Mouse (Mus musculus): ENCODE data around the gene Pde4d.
A peak's percentile ranks its signal among the peaks of the same experiment; 100 is the strongest.

The Pde4d gene

DNA sequence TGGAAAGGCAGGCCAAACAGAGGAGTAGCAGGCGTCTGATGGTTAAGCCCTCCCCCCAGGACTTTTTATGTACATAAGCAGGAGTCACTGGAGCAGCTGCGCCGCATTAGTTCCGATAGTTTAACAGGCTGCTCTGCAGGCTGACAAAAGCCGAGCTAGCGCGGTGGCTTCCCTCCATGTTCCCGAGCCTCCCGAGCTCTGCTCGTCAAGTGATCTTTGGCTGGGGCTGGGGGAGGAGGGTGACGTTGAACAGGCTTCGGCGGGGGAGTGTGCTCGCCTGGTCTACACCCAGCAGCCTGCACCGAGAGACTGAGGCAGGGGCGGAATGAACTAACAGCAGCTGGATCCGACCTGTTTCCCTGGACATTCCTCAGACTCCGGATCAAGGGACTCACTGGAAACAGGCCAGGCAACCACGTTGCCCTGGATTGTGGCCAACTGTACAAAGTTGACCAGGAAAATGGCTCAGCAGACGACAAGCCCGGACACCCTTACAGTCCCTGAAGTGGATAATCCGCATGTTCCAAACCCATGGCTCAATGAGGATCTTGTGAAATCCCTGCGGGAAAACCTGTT is 810.6 kb downstream of the Pde4d start:
- DNase-seq = peak; percentile 62

DNA sequence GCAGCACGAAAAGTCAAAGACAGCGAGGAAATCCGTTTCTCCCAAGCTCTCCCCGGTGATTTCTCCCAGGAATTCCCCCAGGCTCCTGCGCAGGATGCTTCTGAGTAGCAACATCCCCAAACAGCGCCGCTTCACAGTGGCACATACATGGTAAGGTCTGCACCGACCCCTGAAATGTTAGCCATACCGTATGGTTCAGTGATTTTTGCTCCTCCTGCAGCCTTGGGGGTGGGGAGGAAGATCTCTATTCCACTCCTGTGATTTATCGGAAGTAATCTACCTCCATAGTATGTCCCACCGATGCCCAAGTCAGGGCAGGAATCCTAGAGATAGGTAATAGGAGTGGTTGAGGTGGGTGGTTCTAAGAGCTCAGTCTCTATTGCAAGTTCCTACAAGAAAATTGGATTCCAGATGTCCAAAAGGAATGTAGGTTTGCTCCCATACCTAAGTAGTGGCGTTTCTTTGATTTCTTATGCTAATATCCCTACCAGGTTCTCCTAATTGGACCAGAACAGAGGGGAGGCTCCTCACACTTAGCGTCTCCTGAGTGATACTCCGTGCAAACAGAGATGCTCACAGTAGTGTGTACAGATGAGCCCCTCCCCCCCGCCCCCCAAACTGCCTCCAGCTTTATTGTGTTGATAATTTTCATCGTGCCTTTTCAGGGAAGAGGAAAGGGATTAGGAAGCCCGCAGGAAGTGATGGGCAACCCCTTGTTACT is 811.2 kb downstream of the Pde4d start:
- no peak for DNase-seq

DNA sequence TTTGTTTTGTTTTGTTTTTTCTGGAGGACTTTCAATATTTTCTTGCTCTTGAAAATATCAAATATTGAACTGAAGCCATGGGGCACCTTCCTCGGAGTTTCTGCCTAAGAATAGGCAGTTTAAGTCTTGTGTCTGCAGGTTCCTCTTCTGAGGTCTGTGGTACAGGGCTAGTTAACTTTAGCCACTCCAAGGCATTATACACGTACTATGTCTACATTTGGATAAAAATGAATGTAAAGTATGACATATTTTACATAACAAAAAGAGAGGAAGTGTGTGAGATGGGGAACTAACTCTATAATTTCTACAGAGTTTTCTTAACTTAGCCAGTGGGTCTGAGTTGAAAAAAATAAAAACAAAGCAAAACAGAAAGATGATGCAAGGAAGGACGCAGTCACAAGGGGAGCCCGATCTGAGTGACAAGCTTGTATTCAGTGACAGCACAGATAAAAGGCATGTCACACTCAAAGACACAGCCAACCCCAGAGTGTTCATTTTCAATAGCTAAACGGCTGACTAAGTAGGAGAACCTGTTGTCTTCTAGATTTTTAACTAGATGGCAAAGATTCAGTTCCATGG is 812.0 kb downstream of the Pde4d start:
- no peak for DNase-seq

DNA sequence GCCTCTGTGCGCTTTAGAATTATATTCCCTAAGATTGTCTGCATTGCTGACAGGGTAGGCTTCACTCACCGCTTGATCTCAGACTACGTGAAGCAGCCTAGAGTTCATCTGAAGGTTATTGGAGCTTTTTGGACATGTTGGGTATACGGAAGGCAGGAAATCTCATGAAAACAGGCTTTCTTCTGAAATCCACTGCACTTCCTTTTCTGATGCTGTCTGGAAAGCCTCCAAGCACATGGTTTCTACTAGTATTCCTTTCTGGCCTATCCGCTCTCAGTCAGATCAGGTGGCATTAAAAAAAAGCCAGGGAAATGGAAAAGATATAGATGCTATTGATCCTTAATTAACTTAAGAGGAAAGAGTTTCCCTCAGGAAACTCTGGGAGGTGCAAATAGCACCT is 812.8 kb downstream of the Pde4d start:
- DNase-seq = no peak

DNA sequence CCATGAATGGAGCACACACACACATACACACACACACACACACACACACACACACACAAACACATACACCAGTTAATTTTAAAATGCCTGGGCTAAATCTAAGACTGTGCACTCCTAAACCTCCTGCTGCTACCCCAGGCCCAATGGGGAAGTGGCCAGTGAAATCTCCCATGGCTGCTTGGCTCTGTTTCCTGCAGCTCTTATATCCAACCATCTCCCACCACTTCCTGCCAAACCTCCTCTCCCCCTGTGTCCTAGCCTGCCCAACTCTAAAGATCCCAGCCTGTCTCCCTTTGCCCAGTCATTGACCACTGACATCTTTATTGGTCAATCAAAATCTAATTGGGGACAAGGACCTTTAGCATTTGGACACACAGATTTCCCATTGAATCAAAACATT is 814.1 kb downstream of the Pde4d start:
- DNase-seq = no peak

DNA sequence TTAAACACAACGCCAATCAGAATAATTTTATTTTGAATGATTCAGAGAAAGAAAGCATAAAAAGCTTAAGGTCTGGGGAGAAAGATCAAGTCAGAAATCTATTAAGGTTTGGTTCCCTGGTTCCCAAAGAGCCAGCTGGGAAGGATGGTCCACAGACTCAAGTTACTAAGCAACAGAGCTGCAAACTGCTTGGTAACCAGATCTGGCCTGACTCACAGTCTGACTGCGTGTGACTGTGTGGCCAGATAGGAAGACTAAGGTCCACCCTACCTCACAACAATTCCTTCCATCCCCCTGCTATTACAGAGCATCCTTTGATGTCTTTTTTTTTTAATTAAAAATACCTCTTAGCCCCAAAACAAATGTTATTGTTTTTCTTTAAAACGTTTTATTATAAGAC is 818.5 kb downstream of the Pde4d start:
- no peak for DNase-seq

DNA sequence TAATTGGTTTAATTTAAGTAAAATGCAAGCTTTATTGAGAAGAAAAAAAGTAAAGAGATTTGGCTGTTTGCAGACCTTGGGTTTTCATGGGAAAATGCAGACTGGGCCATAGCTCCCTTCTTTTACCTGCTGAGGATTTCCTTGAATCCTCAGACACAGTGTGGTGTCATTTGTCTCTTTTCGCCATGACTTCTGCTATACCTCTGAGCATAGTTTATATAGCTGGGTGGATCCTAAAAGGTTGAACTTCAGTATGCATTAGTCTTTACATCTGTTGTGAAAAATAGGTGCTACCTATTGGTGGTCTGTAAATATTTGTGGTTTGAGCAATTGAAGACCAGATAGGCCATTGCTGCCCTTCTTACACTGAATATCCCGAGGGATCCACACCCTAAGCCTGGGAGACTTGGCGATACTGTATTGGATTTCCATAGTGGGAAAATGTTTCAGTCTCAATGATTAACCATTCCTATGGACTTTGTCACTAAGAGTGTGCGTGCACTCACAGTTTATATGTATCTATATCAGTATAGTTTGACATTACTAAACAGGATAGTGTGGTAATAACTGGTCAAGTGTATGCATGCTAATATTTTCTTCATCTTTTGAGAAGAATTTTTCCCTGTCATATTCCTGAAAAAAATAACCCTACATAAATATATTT is 819.0 kb downstream of the Pde4d start:
- DNase-seq = no peak

DNA sequence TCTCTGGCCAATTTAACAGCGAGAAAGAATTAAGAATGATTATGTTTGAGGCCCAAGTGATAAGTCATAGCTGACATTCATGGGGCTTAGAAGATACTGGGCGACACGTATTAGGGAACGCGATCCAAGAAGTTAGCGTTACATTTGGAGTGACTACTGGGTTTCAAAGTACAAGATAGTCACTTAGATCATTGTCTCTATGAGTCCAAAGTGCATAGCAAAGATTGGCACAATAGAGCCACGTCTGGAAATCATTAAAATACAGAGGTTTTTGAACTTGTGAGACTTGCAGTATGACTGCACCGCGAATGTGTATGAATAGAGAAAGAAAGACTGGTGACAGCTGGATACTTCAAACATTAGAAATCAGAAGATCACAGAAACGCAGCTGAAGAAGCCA is 825.1 kb downstream of the Pde4d start:
- DNase-seq = no peak

DNA sequence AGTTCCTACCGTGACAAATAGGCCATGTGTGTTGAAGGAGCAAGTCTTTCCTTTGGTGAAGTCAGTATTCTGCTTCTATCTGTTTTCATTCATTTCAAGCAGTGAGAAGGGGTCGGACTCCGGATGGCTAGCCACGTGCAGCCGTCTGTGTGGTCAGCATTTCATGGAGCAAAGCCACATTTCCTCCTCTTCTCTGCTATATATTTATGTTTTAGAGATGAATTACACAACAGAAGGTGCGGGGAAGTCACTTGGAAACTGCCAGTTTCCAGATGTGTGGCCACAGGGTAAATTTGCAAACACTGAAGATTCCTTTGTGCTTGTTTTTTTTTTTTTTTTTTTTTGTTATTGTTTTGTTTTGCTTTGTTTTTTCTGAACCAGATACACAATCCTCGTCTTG is 828.0 kb downstream of the Pde4d start:
- no peak for DNase-seq

DNA sequence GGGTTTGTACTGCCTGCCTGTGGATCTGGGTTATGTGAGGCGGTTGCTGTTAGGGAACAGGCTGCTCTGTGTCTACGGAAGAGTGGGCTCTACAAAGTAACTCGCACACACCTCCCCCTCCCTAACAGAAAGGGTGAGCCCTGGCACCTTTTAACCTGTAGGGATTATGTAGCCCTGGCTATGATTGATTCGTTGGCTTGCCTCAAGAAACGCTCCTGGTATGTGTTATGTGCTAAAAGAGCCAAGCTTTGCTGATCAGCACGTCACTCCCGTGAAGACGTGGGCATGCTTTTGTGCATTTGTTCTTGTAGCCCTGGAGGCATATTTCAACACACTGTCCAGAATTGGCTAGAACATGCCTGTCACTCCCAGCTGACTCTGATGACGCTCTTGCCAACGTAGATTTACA is 828.8 kb downstream of the Pde4d start:
- DNase-seq = peak; percentile 5

DNA sequence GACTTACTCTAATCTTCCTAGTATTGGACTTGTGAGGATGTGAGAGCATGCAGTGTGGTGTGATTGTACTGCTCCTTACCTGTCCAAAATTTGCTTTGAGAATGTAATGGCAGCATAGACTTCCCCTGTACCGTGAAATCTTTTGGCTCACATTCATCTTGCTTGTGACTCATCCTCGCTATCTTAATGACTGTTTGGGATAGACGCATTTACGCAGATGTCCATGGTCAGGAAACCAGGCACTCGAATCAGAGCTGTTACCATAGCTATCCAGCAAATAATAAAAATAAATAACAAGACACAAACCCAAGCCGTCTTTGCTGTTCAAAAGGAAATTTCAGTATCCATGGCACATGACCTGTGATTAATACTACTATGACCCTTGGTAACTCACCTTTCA is 829.5 kb downstream of the Pde4d start:
- DNase-seq = no peak

DNA sequence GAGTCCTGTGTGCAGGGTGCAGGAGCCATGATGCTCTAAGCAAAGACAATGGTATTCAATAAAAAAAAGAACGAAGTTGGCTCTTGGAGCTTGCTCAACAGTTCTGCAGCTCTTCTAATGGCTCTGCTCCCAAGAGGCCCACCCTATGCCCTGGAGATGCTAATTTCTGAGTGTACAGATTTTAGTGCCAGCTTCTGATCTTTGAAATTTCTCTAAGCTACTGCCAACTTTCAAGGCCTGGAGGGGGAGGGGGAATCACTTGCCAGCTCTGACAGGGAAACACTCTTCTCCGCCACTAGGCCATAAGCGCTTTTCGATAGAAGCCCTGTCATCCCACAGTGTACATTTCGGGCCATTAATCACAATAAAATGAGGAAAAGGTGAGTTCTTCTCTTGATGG is 830.7 kb downstream of the Pde4d start:
- DNase-seq = no peak

DNA sequence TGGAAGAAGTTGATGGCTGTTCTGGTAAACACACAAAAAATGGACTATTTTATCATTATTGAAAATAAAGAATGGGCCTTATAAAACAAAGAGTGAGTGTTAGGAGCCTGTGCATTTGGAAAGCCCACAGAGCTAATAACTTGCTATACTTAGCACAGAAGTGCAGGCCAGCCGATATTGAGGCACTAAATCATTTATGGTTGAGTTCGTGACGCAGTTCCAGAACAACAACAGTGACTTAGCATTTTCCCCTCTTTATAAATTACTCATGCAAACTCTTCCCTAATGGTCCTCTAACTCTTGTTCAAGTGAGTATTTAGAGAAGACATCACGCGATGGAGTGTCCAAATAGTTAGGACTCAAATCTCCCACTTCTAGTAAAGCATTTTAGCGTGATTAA is 837.7 kb downstream of the Pde4d start:
- DNase-seq = no peak

DNA sequence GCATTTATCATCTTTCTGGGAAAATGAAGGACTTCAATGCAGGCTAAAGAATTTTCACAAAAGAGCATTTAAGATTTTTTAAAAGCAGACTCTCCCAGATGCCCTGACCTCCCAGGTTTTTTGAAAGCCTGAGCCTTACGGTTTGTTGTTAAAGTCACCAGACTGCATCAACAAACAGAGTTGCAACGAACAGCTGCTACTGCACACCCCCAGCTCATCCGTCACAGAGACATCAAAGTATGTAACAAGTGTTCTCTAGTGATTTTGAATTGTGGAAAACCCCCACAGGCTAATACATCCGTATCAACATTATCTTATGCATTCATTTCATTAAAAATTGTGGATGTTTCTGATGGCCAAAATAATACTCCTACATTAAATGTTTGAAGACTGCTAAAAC is 841.2 kb downstream of the Pde4d start:
- no peak for DNase-seq

DNA sequence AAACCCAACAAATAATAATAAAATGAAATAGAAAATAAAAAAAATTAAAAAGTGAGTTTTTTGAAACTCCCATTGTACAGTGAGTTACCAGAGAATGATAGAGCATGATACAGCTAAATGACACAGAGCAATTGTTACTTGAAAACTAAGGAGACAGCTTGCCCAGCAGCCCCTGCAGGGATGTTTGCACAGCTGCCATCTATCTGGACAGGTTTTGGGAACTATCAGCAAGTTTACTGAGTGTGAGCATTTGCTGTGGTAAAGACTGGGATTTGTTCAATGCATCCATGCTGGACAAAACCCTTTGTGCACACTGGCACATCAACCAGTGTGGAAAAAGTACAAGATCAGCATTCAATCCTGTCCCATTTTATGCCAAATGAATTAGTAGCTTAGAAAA is 843.3 kb downstream of the Pde4d start:
- DNase-seq = no peak

DNA sequence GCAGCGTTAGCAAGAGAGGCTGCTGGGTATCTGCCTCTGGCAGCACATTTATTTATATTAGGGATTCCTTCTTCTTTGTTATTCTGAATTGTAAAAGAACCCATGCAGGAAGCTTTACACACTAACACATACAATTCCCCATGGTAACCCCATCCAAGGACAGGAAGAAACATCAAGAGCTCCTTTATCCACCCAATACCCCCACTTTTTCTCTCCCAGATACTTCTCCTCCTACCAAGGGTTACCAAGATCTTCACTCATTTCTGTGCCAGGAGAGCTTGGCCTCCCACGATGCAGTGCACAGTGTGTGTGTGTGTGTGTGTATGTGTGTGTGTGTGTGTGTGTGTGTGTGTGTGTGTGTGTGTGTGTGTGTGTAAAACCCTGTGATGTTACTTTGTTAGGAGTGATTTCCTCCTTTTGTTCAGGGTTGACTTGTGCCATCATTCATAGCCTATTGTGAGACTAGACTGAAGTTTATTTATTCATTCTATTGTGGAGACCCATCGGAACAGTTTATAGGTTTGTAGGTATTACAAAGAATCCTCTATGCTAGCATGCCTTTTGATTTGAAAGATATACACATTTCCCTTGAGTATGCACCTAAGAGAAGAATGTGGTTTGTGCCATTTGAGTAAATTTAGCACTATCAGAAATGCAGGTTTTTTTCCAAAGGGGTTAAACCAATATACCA is 846.7 kb downstream of the Pde4d start:
- no peak for DNase-seq

DNA sequence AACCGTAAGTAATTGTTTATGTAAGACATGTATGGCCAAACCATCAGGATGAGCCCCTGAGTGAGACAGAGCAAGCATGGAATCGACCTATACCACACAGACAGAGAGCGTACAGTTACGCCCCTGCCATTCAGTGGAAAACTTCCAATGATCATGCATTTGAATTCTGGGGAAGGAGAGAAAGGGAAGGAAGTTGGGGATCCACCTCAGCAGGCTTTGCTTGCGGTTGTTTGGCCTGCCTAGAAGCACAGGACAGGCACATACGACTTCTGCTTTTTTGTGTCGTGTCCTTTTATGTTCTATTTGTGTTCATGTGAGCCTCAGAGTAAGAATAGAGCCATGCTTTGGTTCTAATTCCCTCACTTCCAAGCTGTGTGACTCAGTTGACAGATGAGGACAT is 849.1 kb downstream of the Pde4d start:
- no peak for DNase-seq

DNA sequence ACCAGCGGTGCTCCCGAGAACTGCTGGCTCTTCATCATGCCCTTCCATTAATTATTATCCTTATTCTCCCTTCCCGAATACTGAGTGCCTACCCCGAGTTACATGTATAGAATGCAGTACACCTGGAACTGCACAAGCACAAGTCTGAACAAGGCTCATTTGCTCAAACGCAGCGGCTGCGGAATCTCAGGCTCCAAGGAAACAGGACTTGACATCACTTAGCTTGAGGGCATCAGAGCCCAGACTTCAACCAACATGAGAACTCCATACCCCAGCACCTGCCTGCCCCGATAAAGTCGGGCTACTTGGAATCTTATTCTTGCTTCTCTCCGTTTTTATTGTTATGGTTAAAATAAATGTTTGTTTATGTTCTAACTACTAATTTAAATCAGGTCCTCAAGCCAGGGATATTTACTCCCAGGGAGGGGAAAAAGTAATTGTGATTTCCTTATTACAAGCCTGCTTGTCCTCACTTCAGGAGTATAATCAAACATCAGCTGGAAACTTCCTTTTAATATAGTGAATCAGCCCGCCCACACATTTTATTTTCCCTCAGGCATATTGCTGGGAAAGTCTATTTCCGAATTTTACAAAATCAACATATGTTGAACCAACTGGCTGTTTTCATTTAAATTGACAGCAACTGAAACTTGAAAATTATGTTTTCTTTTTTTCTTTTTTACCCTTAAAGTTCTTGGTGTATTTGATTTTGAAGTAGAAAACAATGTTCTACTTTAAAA is 849.9 kb downstream of the Pde4d start:
- no peak for DNase-seq

DNA sequence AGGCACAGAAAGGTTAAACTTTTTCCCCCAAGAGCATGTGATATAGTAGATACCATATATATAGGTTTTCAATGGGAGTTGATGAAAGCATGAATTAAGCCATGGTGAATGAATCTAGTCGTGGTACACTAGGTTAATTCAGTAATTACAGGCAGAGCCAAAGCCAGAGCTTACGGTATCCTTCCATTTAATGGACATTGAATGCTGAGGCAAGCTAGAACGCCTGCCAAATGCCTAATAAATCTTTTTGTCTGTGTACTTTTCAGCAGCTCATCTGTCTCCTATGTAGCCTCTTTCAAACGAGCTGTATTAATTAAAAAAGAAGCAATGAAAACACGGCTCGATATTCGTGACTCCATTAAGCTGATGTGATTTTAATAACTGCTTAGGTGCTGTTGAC is 862.8 kb downstream of the Pde4d start:
- DNase-seq = no peak

DNA sequence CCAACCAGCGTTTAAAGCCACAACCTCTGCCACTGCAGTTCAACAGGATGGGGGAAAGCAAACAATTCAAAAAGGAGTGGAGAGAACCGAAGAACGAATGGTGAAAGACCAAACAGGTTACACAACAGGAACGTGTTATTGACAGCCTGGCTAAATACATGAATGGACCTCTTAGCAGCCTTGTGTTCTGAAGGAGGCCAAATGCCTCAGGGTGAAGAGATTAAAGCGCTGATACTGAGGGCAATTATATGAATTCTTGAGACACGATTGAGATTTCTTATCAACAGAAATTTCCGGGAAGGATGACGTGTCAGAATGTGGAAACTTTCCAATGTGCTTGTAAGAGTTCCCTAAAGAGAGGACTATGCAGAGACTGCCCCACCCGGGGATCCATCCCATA is 865.9 kb downstream of the Pde4d start:
- DNase-seq = peak; percentile 67

DNA sequence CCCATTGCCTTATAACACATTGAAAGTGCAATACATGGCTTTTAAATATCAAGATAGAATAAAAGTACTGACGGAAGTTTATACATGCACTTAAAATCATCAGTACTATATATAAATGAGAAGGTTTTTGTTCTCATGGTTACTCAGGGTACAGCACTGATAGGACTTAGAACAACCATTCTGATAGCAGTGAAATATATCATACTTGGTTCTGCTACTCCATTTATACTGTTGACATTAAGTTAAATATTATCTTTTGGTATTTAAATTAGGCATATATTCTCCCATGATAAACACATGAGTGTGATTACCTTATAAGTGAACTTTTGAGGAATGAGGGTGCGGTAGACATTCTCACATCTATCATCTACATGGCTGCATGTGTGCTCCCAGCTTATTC is 867.9 kb downstream of the Pde4d start:
- DNase-seq = no peak

DNA sequence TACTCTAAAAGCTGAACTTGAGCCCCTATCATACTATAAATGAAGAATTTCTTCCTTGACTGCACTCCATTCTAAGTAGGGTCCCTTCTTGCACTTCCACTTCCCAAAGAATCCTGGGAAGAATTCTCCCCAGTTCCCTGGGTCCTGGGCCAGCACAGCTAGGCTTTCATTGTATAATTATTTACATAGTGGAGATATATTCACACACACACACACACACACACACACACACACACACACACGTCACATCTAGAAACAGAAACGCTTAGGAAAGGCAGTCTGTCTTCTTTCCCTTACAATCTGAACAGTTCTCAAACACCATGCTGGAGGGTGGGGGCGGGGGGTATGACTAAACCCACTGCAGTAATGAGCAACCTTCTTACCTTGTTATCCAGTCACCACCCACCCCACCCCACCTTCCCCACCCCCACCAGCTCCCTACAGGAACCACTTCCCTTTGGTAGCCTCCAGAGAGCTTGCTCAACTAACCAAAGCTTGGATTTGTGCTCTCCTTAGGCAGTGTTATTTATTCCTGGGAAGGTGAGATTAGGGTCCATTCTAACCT is 868.8 kb downstream of the Pde4d start:
- no peak for DNase-seq

DNA sequence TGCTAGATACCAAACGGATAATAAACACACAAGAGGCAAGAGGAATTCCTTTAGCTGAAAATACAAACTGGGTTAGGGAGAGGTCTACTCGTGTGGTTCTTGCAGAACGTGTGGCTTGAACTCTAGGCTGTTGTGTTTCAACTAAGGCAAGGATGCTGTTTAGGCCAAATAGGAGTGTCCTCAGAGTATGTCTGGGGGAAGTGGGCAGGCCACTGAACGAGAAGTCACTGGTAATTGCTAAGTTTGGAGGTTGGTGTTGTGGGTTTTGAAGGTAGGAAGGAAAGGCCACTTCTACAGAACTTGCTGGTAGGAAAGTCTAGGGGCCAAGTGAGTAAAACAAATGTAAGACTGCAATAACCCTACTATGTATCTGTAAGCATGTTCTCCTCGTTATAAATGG is 876.3 kb downstream of the Pde4d start:
- no peak for DNase-seq

All from lung, postnatal 14 days (tissue).